Mouse (Mus musculus) forebrain, embryonic 10.5 days (tissue): ENCODE data around the gene Tex26. TPM values are rescaled to one million over a fixed set of nuclear protein-coding genes. Genes with fewer than 3 reads are reported as not detected.

Experiments used
- DNase-seq: peaks from one replicate; pipeline ENCODE4 v3.0.0-alpha.2; 2017; ENCODE audit warnings: low spot score; ENCODE audit errors: extremely low spot score
- H3K27ac ChIP-seq: fragments of 300-500 bp; sonication (generic); 2 replicates; pipeline ENCODE4 v1.5.1; 2016; ENCODE audit warnings: mild to moderate bottlenecking
- H3K27me3 ChIP-seq: fragments of 300-500 bp; sonication (generic); 2 replicates; pipeline ENCODE4 v1.6.1; 2016; ENCODE audit warnings: mild to moderate bottlenecking; ENCODE audit not compliant: poor library complexity, severe bottlenecking
- H3K36me3 ChIP-seq: fragments of 300-500 bp; sonication (generic); replicated peaks from 2 replicates; pipeline ENCODE4 v1.6.1; 2016; ENCODE audit warnings: mild to moderate bottlenecking, moderate library complexity
- H3K4me1 ChIP-seq: fragments of 300-500 bp; sonication (generic); 2 replicates; pipeline ENCODE4 v1.6.1; 2016
- H3K4me3 ChIP-seq: fragments of 300-500 bp; sonication (generic); 2 replicates; pipeline ENCODE4 v1.5.1; 2016; ENCODE audit warnings: mild to moderate bottlenecking, moderate library complexity
- H3K9me3 ChIP-seq: fragments of 300-500 bp; sonication (generic); 2 replicates; pipeline ENCODE4 v1.6.1; 2016; ENCODE audit warnings: mild to moderate bottlenecking, moderate library complexity
- WGBS: fragments of 180-500 bp; shearing (Covaris S2); methylation state at CpG from one replicate; pipeline ENCODE4 v1.1.7; 2016; 5-methylcytosine and 5-hydroxymethylcytosine counted together
- polyA plus RNA-seq: library from polyadenylated mRNA; unstranded; fragments of >200 nt; fragmentation: Nextera tagmentation; extraction: Ambion mirVana; gene quantifications from 2 replicates; pipeline ENCODE4 v1.2.1, GENCODE M21; 2016

Tex26 gene
- polyA plus RNA-seq, 1 experiment from 2014 or later = 1.5 TPM

DNA sequence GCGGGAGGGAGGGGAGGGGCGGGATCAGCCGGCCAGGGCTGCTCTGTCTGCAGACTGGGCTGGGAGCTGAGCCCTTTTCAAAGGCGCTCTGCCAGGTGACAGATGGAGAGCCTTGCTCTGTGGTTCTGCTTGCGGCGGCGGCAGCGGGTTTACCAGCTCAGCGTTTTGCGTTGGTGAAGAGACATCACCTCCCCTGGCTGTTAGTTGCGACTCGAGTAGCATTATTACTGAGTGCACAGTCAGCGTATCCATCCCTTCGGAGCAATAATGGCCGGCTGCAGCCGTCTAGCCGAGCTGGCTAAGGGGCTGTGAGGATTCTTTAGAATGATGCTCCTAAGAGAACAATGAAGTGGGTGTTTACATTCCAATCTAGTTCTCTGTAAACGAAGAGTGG is 717 bp downstream of the Tex26 start:
- peak; percentile 78 for DNase-seq
- Histone ChIP-seq H3K36me3 (no peaks in the 10 kb centered on the region), H3K9me3 (no peaks in the 10 kb centered on the region), H3K27ac (peak overlapping the region; percentile 94), H3K4me3 (peak overlapping the region; percentile 58), H3K27me3 (no peaks in the 10 kb centered on the region), H3K4me1 (peaks cover 60% of the 10 kb centered on the region)
- WGBS = under 1% methylated on average over 18 of the region's 18 CpGs

DNA sequence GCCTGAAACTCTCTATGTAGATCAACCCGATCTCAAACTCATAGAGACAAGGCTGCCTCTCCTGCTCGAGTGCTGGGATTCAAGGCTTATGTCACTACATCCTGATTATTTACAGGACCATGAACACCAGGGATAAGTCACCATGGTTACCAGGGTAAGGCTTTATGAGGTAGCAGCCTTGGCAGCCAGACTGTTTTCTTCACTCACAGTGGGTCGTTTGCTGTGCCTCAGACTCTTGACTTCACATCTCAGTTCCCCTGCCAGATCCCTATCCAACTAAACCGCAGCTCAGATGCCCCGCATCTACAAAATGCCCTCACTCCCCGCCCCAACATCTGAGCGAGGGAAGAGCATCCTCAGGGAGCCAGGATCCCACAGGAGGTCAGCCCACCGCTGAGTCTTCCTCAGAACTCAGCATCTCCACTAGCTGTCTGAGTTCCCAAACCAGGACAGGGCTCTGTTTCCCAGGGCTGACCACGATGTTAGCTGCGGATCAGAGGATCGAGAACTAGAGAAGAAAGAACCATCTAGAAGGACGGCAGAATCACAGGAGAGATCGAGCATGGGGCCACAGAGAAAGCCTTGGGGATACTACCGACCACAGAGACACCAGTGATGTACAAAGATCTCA is 2.3 kb downstream of the Tex26 start:
- H3K9me3 ChIP-seq = no peaks in the 10 kb centered on the region
- 48% methylated on average over 14 of the region's 14 CpGs for WGBS
- H3K27ac ChIP-seq = peak overlapping the region; percentile 94
- H3K27me3 ChIP-seq = no peaks in the 10 kb centered on the region
- H3K4me1 ChIP-seq = peaks cover 60% of the 10 kb centered on the region
- H3K36me3 ChIP-seq = no peaks in the 10 kb centered on the region
- H3K4me3 ChIP-seq = no peak overlapping the region
- DNase-seq = peak; percentile 49

DNA sequence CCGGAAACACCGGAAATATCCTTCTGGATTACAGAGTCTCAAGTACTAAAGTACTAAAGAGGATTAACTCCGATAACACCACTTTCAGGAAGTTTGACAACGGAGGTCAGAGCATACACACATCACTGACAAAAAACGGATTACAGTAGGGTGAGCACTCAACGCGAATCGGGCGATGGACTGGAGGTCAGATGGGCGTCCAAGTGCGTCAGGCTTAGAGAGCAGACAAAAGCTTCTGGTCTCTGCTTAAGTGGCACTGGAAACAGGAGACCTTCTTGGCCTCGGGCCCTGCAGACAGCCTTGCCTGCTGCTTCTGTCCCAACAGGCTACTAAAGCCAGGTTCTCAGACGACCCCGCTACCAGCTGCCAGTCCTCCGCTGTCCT is 2.8 kb downstream of the Tex26 start:
- Histone ChIP-seq H3K9me3 (no peaks in the 10 kb centered on the region), H3K4me3 (no peak overlapping the region), H3K27me3 (no peaks in the 10 kb centered on the region), H3K27ac (peak overlapping the region; percentile 94), H3K4me1 (peaks cover 57% of the 10 kb centered on the region), H3K36me3 (no peaks in the 10 kb centered on the region)
- no peak for DNase-seq
- 71% methylated on average over 15 of the region's 15 CpGs for WGBS

DNA sequence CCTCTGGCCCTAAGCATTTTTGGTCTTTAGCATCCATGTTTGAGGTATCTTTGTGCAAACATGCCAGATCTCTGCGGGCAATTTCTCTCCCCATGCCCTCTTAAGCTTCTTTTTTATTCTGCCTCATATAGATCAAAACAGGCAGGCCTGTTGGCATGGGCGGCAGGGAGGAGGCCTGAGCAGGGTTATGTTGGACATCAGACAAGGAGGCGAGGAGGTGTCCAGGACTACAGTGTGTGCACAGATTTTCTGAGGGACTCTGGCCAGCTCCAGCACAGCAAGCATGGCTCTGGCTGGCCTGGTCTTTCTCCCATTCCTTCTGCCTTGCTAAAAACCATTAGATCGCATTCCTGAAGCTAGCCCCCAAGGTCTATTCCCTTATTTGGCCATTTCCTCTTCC is 5.0 kb downstream of the Tex26 start:
- Histone ChIP-seq H3K27ac (no peak overlapping the region), H3K4me1 (peaks cover 46% of the 10 kb centered on the region), H3K36me3 (no peaks in the 10 kb centered on the region), H3K27me3 (no peaks in the 10 kb centered on the region), H3K4me3 (no peak overlapping the region), H3K9me3 (peaks cover 4% of the 10 kb centered on the region; the same call in 1 of the 2 replicates)
- DNase-seq = no peak
- 88% methylated on average over 4 of the region's 4 CpGs for WGBS

DNA sequence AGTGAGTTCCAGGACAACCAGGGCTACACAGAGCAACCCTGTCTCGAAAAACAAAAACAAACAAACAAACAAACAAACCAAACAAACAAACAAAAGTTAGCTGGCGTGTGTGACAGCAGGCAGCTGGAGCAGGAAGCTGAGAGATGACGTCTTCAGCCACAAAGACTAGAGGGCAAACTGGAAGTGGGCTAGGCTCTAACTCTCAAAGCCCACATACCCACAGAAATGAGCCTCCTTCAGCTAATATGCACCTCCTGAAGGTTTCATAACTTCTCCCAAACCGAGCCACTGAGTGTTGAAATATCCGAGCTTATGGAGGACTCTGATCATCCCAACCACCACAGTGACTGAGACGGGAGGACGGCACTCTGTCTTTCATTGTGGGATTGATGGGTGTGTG is 7.0 kb downstream of the Tex26 start:
- Histone ChIP-seq H3K36me3 (no peaks in the 10 kb centered on the region), H3K27me3 (no peaks in the 10 kb centered on the region), H3K4me3 (no peak overlapping the region), H3K27ac (no peak overlapping the region), H3K4me1 (peaks cover 26% of the 10 kb centered on the region), H3K9me3 (peaks cover 4% of the 10 kb centered on the region; the same call in 1 of the 2 replicates)
- WGBS = 90% methylated on average over 7 of the region's 7 CpGs
- no peak for DNase-seq

DNA sequence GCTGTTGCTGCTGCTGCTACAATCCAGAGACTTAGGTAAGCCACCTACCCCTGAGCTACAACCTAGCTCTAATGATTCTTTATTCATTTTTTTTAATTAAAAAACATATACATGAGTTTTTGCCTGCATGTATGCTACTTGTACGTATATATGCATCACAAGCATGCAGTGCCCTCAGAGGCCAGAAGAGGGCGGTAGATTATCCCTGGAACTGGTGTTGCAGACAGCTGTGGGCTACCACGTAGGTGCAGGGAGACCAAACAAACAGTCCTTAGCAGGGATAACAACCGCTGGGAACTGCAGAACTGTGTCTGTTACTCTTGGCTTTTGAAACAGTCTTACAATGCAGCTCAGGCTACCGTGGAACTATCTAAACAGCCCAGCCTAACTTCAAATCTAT is 8.3 kb downstream of the Tex26 start:
- Histone ChIP-seq H3K9me3 (peaks cover 4% of the 10 kb centered on the region; the same call in 1 of the 2 replicates), H3K27me3 (no peaks in the 10 kb centered on the region), H3K4me1 (peaks cover 14% of the 10 kb centered on the region), H3K36me3 (no peaks in the 10 kb centered on the region), H3K27ac (no peak overlapping the region), H3K4me3 (no peak overlapping the region)
- DNase-seq = no peak
- WGBS = 82% methylated on average over 5 of the region's 5 CpGs

DNA sequence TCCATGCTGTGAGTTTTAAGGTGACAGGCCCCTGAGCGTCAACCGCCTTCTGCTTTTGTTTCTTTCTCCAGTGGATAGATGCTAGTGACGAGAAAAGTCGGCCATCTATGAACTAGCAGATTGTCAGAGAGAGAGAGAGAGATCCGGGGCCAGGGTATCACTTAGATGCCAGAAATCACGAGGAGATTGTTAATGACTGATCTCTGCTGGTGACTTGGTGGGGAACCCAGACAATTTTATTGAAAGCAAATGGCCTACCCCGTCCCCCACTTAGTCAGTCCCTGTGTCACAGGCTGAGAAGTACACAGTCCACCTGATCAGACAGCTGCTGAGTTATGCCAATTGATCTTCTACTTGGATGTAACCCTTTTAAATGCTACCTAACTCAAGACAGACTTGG is 9.9 kb downstream of the Tex26 start:
- WGBS = 90% methylated on average over 7 of the region's 7 CpGs
- no peak for DNase-seq
- H3K27ac ChIP-seq = no peak overlapping the region

DNA sequence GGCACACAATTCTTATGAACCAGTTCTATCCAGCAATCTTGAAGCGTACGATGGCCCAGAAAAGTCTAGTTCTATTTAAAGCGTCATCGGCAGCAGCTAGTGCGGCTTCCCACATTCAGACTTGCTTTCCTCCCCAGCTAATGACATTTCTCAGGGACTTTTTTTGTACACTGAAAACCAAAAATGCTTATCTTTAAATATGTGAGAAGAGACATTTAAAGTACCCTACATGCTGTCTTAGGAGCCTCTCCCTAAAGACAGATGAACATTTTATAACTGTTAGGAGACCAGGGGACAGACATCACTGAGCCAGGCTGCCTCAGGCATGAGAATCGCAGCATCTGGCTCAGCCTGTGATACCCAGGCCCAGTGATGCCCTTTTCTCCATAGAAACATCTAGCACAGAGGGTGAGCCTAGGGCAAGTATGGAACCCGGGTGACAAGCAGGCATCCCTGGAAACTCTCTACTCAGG is 11.8 kb downstream of the Tex26 start:
- WGBS = 91% methylated on average over 7 of the region's 7 CpGs
- no peak overlapping the region for H3K4me3 ChIP-seq
- H3K27ac ChIP-seq = no peak overlapping the region
- no peaks in the 10 kb centered on the region for H3K27me3 ChIP-seq
- H3K4me1 ChIP-seq = no peaks in the 10 kb centered on the region; the same call in 1 of the 2 replicates
- no peak for DNase-seq
- no peaks in the 10 kb centered on the region for H3K36me3 ChIP-seq
- peaks cover 4% of the 10 kb centered on the region; the same call in 1 of the 2 replicates for H3K9me3 ChIP-seq

More for the DNA sequence above, 9.9 kb downstream of the Tex26 start:
- no peak overlapping the region for H3K4me3 ChIP-seq
- H3K4me1 ChIP-seq = peaks cover 8% of the 10 kb centered on the region
- no peaks in the 10 kb centered on the region for H3K36me3 ChIP-seq
- peaks cover 4% of the 10 kb centered on the region; the same call in 1 of the 2 replicates for H3K9me3 ChIP-seq
- no peaks in the 10 kb centered on the region for H3K27me3 ChIP-seq

DNA sequence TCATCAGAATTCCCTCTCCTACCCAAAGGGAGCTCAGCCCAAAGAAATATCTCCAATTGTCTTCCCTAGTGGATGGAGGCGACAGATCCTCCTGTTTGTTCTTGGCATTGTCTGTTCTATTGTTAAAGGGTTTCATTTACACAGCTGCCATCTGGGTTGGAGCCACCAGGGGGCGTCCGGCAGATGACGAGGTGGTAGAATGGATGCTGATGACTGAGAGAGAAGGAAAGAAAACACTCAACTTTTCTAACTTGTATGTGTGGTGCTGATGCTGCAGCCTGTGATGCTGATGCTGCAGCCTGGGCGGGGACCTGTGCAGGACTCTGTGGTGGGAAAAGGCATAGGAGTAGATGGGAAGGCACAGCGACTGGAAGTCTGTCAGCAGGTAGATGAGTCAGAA is 14.8 kb downstream of the Tex26 start:
- Histone ChIP-seq H3K27ac (peak overlapping the region; percentile 33; the same call in 1 of the 2 replicates), H3K4me1 (peaks cover 17% of the 10 kb centered on the region), H3K36me3 (no peaks in the 10 kb centered on the region), H3K27me3 (no peaks in the 10 kb centered on the region), H3K4me3 (no peak overlapping the region), H3K9me3 (no peaks in the 10 kb centered on the region)
- 26% methylated on average over 6 of the region's 6 CpGs for WGBS
- peak; percentile 69 for DNase-seq

DNA sequence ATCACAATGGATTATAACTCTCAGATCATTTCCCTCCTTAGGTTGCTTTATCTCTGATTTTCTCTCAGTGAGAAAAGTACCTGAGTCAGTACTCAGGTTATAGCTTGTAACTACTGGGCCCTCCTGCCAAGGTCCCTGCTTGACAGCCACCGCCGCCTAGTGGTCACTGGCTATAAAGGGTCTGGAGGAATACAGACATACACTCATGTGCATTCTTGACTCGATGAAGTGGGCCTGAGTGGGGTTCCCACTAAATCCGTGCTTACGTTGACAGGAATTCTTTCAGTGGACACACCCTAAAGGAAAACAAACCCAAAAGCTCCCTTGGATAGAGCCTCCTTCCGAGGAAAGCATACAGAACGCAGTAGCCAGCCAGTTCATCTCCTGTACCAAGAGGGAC is 17.1 kb downstream of the Tex26 start:
- Histone ChIP-seq H3K4me3 (no peak overlapping the region), H3K27ac (no peak overlapping the region), H3K36me3 (no peaks in the 10 kb centered on the region), H3K4me1 (peaks cover 21% of the 10 kb centered on the region), H3K27me3 (no peaks in the 10 kb centered on the region), H3K9me3 (no peaks in the 10 kb centered on the region)
- no peak for DNase-seq
- 89% methylated on average over 7 of the region's 7 CpGs for WGBS

DNA sequence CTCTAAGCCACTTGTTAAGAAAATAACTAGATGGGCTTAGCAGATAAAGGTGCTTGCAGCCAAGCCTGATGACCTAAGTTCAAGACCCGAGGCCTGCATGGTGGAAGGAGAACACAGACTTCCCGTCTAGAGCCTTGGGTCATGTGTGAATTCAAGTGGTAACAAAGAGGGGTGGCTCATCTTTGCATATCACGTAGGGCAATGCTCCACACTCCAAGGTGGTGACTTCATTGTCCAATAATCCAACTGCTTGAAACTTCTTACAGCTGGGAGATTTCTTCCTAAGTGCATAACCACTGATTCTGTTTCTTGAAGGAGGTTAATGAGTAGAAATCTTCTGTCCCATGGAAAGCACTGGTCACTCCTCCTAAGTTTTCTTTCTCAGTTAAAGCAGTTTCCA is 22.6 kb downstream of the Tex26 start:
- Histone ChIP-seq H3K4me3 (no peak overlapping the region), H3K27ac (no peak overlapping the region), H3K36me3 (no peaks in the 10 kb centered on the region), H3K27me3 (no peaks in the 10 kb centered on the region), H3K9me3 (no peaks in the 10 kb centered on the region), H3K4me1 (peaks cover 36% of the 10 kb centered on the region)
- DNase-seq = no peak
- 93% methylated on average over 3 of the region's 3 CpGs for WGBS

DNA sequence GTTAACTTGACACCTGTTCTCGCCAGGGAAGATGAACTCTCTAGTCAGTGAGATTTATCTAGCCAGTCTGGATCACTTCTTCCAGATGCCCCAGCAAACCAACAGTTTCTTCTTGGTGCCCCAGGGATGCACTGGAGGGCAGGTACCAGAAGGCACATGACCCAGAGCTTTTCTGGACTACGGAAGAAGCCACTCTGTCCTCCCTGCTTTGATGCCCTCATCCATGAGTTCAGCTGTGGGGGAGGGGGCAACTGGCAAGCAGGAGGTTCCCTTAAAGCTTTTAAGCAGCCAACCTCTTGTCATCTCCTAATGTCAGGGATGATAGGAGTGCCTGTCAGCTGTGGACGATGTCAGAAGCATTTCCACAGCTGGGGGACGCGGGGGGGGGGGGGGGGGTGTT is 25.8 kb downstream of the Tex26 start:
- WGBS = 55% methylated on average over 5 of the region's 5 CpGs
- Histone ChIP-seq H3K36me3 (no peaks in the 10 kb centered on the region), H3K27ac (no peak overlapping the region), H3K9me3 (no peaks in the 10 kb centered on the region), H3K4me3 (no peak overlapping the region), H3K27me3 (no peaks in the 10 kb centered on the region), H3K4me1 (peaks cover 19% of the 10 kb centered on the region)
- DNase-seq = no peak

DNA sequence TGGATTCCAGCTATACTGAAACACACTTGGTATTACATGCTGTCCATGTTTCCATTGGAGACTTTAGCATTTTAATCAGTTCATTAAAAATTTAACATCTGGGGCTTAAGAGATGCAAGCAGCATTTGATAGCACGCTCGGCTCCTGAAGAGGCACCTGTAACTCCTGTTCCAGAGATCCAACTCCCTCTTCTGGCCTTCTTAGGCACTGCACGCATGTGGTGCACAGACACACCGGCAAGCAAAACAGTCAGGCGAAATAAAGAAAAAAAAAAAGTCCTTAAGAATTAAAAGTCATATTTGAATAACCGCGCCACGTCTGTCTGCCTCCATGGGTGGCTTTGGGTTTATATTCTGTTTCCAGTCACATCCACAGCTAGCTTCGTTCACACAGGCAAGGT is 34.7 kb downstream of the Tex26 start:
- no peaks in the 10 kb centered on the region for H3K4me1 ChIP-seq
- 94% methylated on average over 9 of the region's 9 CpGs for WGBS
- peaks cover 8% of the 10 kb centered on the region for H3K9me3 ChIP-seq
- no peak overlapping the region for H3K4me3 ChIP-seq
- H3K27me3 ChIP-seq = no peaks in the 10 kb centered on the region
- no peaks in the 10 kb centered on the region for H3K36me3 ChIP-seq
- DNase-seq = no peak
- H3K27ac ChIP-seq = 0 out of 2 replicates have a peak overlapping the region, but pooled peaks have one; percentile 4
